Mouse (Mus musculus) neural tube, postnatal 0 days (tissue): ENCODE results near the gene Camp. TPM values are rescaled to one million over a fixed set of nuclear protein-coding genes. Genes with fewer than 3 reads are reported as not detected.

Experiments used
- microRNA-seq: library from miRNA; unstranded; fragments of <30 nt; microRNA quantifications from one replicate; pipeline ENCODE4, GENCODE M21; 2016
- polyA plus RNA-seq: library from polyadenylated mRNA; unstranded; fragments of >200 nt; fragmentation: Nextera tagmentation; extraction: Ambion mirVana; gene quantifications from 2 replicates; pipeline ENCODE4 v1.2.1, GENCODE M21; 2015

The Camp gene
- 1.7 and 2.0 TPM in 2 replicates for polyA plus RNA-seq

GRCm38 (mm10) chr9:109849312-109849758, at the start of gene Camp:
Camp (minus strand) TSS chr9:109849617.

GRCm38 (mm10) chr9:109874797-109875691, 25.6 kb upstream of the Camp start, which contains the start of gene Cdc25a:
Cdc25a (plus strand) TSS chr9:109875579.

GRCm38 (mm10) chr9:109832391-109833087, 16.9 kb downstream of the Camp start, which contains the start of gene Nme6:
Nme6 (plus strand) TSS chr9:109832749.

GRCm38 (mm10) chr9:109811980-109812379, 37.4 kb downstream of the Camp start, which contains the start of gene Spink8:
Spink8 (plus strand) TSS chr9:109812280.

Small RNA genes lying within 50 kb of the gene (microRNA-seq; reads per million reads assigned to microRNA genes)
- not detected for gene Mir7089

Other genes starting within 250 kb of the Camp start
- not detected in 2 replicates for gene Fbxw24, start 223.6 kb downstream of the Camp start, polyA plus RNA-seq
- gene Fbxw25, start 185.0 kb downstream of the Camp start, polyA plus RNA-seq = not detected in 2 replicates
- gene Fbxw18, start 146.9 kb downstream of the Camp start, polyA plus RNA-seq = 0.10 TPM in 1 of 2 replicates, not detected in the other
- not detected in 2 replicates for gene Fbxw26, start 103.5 kb downstream of the Camp start, polyA plus RNA-seq
- not detected in 2 replicates for gene Fbxw27, start 58.9 kb downstream of the Camp start, polyA plus RNA-seq
- not detected in 2 replicates for gene Spink8, start 37.3 kb downstream of the Camp start, polyA plus RNA-seq
- 50.7 and 53.8 TPM in 2 replicates for gene Nme6, start 16.9 kb downstream of the Camp start, polyA plus RNA-seq
- gene Cdc25a, start 26.0 kb upstream of the Camp start, polyA plus RNA-seq = 6.8 and 8.4 TPM in 2 replicates
- 183 TPM in 2 replicates for gene Map4, start 81.8 kb upstream of the Camp start, polyA plus RNA-seq